Mouse (Mus musculus): ENCODE data around the gene Carmil3. TPM values are rescaled to one million over a fixed set of nuclear protein-coding genes. Genes with fewer than 3 reads are reported as not detected.

The Carmil3 gene
- total and polyA plus RNA-seq, 3 experiments, result 1.3 to 4.8 (median 2.0) TPM

GRCm38 (mm10) chr14:55461757-55462156 lies 28.7 kb upstream of the Carmil3 start:
- 53% methylated on average over 4 of the region's 4 CpGs for WGBS
- Histone ChIP-seq H3K36me3 (ENCODE audit: control insufficient read depth, insufficient read depth, low read length) (no peaks in the 10 kb centered on the region), H3K79me2 (replicated peaks; ENCODE audit: control insufficient read depth, insufficient read depth, low read length) (no peaks in the 10 kb centered on the region), H3K9ac (ENCODE audit: low read depth, low read length) (no peak overlapping the region), H3K27ac (no peak overlapping the region), H3K4me3 (no peak overlapping the region), H3K4me1 (ENCODE audit: control insufficient read depth, insufficient read depth, low read length) (no peaks in the 10 kb centered on the region), H3K27me3 (ENCODE audit: control insufficient read depth, insufficient read depth, low read length) (no peaks in the 10 kb centered on the region)
- intact Hi-C loops (cut with DNase I), result no loop called here
- no peak for DNase-seq
- TF ChIP-seq EP300 (IDR thresholded peaks at IDR 0.05; ENCODE audit: insufficient read depth, low read depth, low read length), result no peak
- TF ChIP-seq POLR2A (IDR thresholded peaks at IDR 0.05; ENCODE audit: insufficient read depth, low read depth, low read length), result no peak
- no peak for TF ChIP-seq CTCF (IDR thresholded peaks at IDR 0.05)

GRCm38 (mm10) chr14:55466481-55466880 lies 24.0 kb upstream of the Carmil3 start:
- H3K4me1 ChIP-seq (ENCODE audit: control insufficient read depth, insufficient read depth, low read length), result 0 out of 2 replicates have a peak, but pooled peaks cover 1% of the 10 kb centered on the region
- no peak for TF ChIP-seq EP300 (IDR thresholded peaks at IDR 0.05; ENCODE audit: insufficient read depth, low read depth, low read length)
- TF ChIP-seq CTCF (IDR thresholded peaks at IDR 0.05), result no peak
- TF ChIP-seq POLR2A (IDR thresholded peaks at IDR 0.05; ENCODE audit: insufficient read depth, low read depth, low read length), result no peak
- DNase-seq, result no peak
- H3K9ac ChIP-seq (ENCODE audit: low read depth, low read length), result no peak overlapping the region
- H3K4me3 ChIP-seq, result no peak overlapping the region
- no peaks in the 10 kb centered on the region for H3K27me3 ChIP-seq (ENCODE audit: control insufficient read depth, insufficient read depth, low read length)
- no peak overlapping the region for H3K27ac ChIP-seq
- 65% methylated on average over 4 of the region's 4 CpGs for WGBS
- H3K36me3 ChIP-seq (ENCODE audit: control insufficient read depth, insufficient read depth, low read length), result peaks cover 3% of the 10 kb centered on the region
- H3K79me2 ChIP-seq (replicated peaks; ENCODE audit: control insufficient read depth, insufficient read depth, low read length), result no peaks in the 10 kb centered on the region
- intact Hi-C loops (cut with DNase I), result no loop called here

- TF ChIP-seq EP300 (IDR thresholded peaks at IDR 0.05; ENCODE audit: insufficient read depth, low read depth, low read length) (no peak), POLR2A (IDR thresholded peaks at IDR 0.05; ENCODE audit: insufficient read depth, low read depth, low read length) (no peak), CTCF (IDR thresholded peaks at IDR 0.05) (no peak)
- no peak overlapping the region for H3K4me3 ChIP-seq
- DNase-seq, result peak in 1 of 2 experiments; percentile 30
- H3K27ac ChIP-seq, result no peak overlapping the region
- no peaks in the 10 kb centered on the region for H3K79me2 ChIP-seq (replicated peaks; ENCODE audit: control insufficient read depth, insufficient read depth, low read length)
- peaks cover 3% of the 10 kb centered on the region for H3K36me3 ChIP-seq (ENCODE audit: control insufficient read depth, insufficient read depth, low read length)
- intact Hi-C loops (cut with DNase I), result no loop called here
- H3K9ac ChIP-seq (ENCODE audit: low read depth, low read length), result no peak overlapping the region
- H3K27me3 ChIP-seq (ENCODE audit: control insufficient read depth, insufficient read depth, low read length), result no peaks in the 10 kb centered on the region
- H3K4me1 ChIP-seq (ENCODE audit: control insufficient read depth, insufficient read depth, low read length), result 0 out of 2 replicates have a peak, but pooled peaks cover 1% of the 10 kb centered on the region
- 46% methylated on average over 7 of the region's 7 CpGs for WGBS
Observed at GRCm38 (mm10) chr14:55467108-55467507, 23.3 kb upstream of the Carmil3 start.

- no peaks in the 10 kb centered on the region for H3K79me2 ChIP-seq (replicated peaks; ENCODE audit: control insufficient read depth, insufficient read depth, low read length)
- 0 out of 2 replicates have a peak, but pooled peaks cover 1% of the 10 kb centered on the region for H3K4me1 ChIP-seq (ENCODE audit: control insufficient read depth, insufficient read depth, low read length)
- intact Hi-C loops (cut with DNase I), result no loop called here
- H3K4me3 ChIP-seq, result no peak overlapping the region
- no peaks in the 10 kb centered on the region for H3K27me3 ChIP-seq (ENCODE audit: control insufficient read depth, insufficient read depth, low read length)
- H3K9ac ChIP-seq (ENCODE audit: low read depth, low read length), result no peak overlapping the region
- peak overlapping the region; percentile 75 for H3K27ac ChIP-seq
- 40% methylated on average over 2 of the region's 2 CpGs for WGBS
- DNase-seq, result peak in 1 of 2 experiments; percentile 24
- TF ChIP-seq POLR2A (IDR thresholded peaks at IDR 0.05; ENCODE audit: insufficient read depth, low read depth, low read length) (no peak), CTCF (IDR thresholded peaks at IDR 0.05) (no peak), EP300 (IDR thresholded peaks at IDR 0.05; ENCODE audit: insufficient read depth, low read depth, low read length) (no peak)
- peaks cover 3% of the 10 kb centered on the region for H3K36me3 ChIP-seq (ENCODE audit: control insufficient read depth, insufficient read depth, low read length)
Observed at GRCm38 (mm10) chr14:55468301-55468741, 22.1 kb upstream of the Carmil3 start.

- no peak overlapping the region for H3K9ac ChIP-seq (ENCODE audit: low read depth, low read length)
- H3K4me1 ChIP-seq (ENCODE audit: control insufficient read depth, insufficient read depth, low read length), result 0 out of 2 replicates have a peak, but pooled peaks cover 1% of the 10 kb centered on the region
- DNase-seq, result no peak
- H3K79me2 ChIP-seq (replicated peaks; ENCODE audit: control insufficient read depth, insufficient read depth, low read length), result no peaks in the 10 kb centered on the region
- H3K27ac ChIP-seq, result peak overlapping the region; percentile 75
- TF ChIP-seq POLR2A (IDR thresholded peaks at IDR 0.05; ENCODE audit: insufficient read depth, low read depth, low read length) (no peak), CTCF (IDR thresholded peaks at IDR 0.05) (no peak), EP300 (IDR thresholded peaks at IDR 0.05; ENCODE audit: insufficient read depth, low read depth, low read length) (no peak)
- H3K4me3 ChIP-seq, result no peak overlapping the region
- 44% methylated on average over 2 of the region's 2 CpGs for WGBS
- intact Hi-C loops (cut with DNase I), result no loop called here
- no peaks in the 10 kb centered on the region for H3K27me3 ChIP-seq (ENCODE audit: control insufficient read depth, insufficient read depth, low read length)
- peaks cover 3% of the 10 kb centered on the region for H3K36me3 ChIP-seq (ENCODE audit: control insufficient read depth, insufficient read depth, low read length)
Observed at GRCm38 (mm10) chr14:55469041-55469440, 21.4 kb upstream of the Carmil3 start.

GRCm38 (mm10) chr14:55469821-55470220 lies 20.6 kb upstream of the Carmil3 start:
- Histone ChIP-seq H3K9ac (ENCODE audit: low read depth, low read length) (no peak overlapping the region), H3K27me3 (ENCODE audit: control insufficient read depth, insufficient read depth, low read length) (no peaks in the 10 kb centered on the region), H3K79me2 (replicated peaks; ENCODE audit: control insufficient read depth, insufficient read depth, low read length) (no peaks in the 10 kb centered on the region), H3K27ac (peak overlapping the region; percentile 75), H3K36me3 (ENCODE audit: control insufficient read depth, insufficient read depth, low read length) (peaks cover 3% of the 10 kb centered on the region), H3K4me3 (no peak overlapping the region), H3K4me1 (ENCODE audit: control insufficient read depth, insufficient read depth, low read length) (0 out of 2 replicates have a peak, but pooled peaks cover 1% of the 10 kb centered on the region)
- intact Hi-C loops (cut with DNase I), result no loop called here
- TF ChIP-seq CTCF (IDR thresholded peaks at IDR 0.05) (no peak), POLR2A (IDR thresholded peaks at IDR 0.05; ENCODE audit: insufficient read depth, low read depth, low read length) (no peak), EP300 (IDR thresholded peaks at IDR 0.05; ENCODE audit: insufficient read depth, low read depth, low read length) (no peak)
- DNase-seq, result no peak
- 91% methylated on average over 6 of the region's 6 CpGs for WGBS

Measured in heart, adult 2 months (tissue).